Mouse (Mus musculus) liver, adult 2 months (tissue): ENCODE measurements around the gene Olfr1442.

Experiments used
- CTCF ChIP-seq: fragments of 200-500 bp; IDR thresholded peaks from 2 replicates; pipeline ENCODE4 v1.5.1; 2011; ENCODE audit warnings: low read depth, low read length, control low read depth
- POLR2A ChIP-seq: fragments of 200-500 bp; IDR thresholded peaks from 2 replicates; pipeline ENCODE4 v1.6.1; 2011; ENCODE audit warnings: low read length, control low read depth; ENCODE audit not compliant: insufficient read depth; ENCODE audit errors: extremely low read depth

DNA sequence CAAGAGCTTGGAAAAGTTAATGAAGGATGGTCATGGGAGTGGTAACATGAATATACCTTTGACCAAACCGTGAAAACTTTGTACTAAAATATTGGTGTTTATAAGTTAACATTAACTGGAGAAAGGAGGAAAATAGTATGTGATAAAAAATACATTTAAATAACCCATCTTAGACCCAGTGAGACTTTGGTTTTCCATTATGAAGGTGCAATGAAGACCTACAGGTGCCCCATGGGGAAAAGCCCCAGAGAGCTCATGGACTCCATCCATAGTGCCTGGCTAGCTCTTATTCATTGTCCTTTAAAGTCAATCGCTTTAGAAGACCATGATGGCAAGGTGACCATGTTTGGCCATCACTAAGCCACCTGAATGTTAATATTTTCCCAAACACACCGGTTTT is 7.6 kb downstream of the Olfr1442 start, which contains the start of gene Olfr1443:
- no peak for TF ChIP-seq CTCF
- TF ChIP-seq POLR2A, result no peak
